Comparison of ENCODE assay signal across 11 mouse cellular contexts in the genomic region with DNA sequence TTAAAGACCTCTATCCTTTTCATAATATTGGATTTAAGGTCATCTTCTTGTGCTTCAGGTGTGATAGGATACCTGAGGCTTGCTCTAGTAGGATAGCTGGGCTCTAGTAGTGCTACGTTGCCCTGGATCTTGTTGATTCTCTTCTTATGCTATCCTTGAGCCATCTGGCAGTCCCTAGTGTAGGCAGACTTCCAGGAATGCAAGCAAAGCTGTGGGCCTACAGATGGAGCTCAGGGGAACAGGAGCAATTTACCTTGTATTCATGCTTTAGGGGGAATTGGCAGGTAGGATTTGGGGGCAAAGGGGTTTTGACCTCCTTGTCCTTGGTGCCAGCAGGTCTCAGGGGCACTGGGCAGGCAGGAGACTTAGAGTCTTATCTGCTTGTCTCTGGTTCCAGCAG.
"Had no signal": no experiment of that assay in that cellular context is flagged by ENCODE, and none has a peak within 500 bp of the region (broad histone marks: within the 10 kb centered on the region; RNA-seq: fewer than 3 reads in every experiment).

No protein-coding gene starts in this region.

- DNase-seq: kidney, adult 8-10 months; kidney, postnatal 36 days; layer of hippocampus, postnatal 36 days; lung, adult 18-20 months; retina, postnatal 1 day; right cerebral cortex, postnatal 4 days; spleen, adult 18-20 months; thymus, adult 2 months; thymus, postnatal 36 days had no signal

- ATAC-seq: intestine, postnatal 0 days; midbrain, embryonic 13.5 days had no signal
